Mouse (Mus musculus): ENCODE data around the gene Tex50. TPM values are rescaled to one million over a fixed set of nuclear protein-coding genes. Genes with fewer than 3 reads are reported as not detected.

Tex50 gene
- polyA plus RNA-seq, 1 experiment from 2014 or later, result 0.30 TPM

DNA sequence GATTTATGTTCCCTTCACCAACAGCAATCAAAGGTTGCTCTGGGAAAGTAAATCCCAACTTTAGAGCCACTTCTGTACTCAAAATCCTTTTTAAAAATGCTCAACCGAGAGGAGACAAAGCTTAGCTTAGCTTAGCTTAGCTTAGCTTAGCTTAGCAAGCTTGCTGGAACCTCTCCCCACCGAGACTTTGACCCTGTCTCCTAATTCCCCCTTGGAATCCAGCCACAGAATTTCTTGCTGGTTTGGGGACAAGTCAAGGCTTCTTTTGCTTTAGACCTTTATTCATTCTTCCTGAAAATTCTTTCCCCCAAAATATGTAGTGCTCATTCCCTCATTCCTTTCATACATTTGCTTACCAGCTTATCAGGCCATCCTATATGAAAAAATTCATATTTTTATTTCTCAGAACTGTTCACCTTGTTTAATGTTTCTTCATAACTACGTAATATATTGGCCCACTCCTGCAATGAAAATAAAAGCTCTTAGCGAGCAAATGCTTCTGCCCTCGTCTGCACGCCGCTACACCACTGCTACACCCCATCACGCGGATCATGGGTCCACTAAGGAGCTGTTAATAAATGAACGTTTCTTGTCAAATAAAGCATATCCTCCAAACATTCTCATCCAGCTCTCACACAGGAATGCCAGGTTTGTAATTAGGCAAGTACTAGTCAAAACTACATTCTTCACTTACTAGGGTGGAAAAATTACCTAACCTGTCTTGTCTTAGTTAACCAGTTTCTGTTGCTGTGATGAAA lies 36.3 kb downstream of the Tex50 start:
- Histone ChIP-seq H3K9ac (no peak overlapping the region), H3K36me3 (0 out of 2 replicates have a peak, but pooled peaks cover 4% of the 10 kb centered on the region), H3K4me3 (no peak overlapping the region), H3K4me1 (replicated peaks) (no peaks in the 10 kb centered on the region), H3K27me3 (no peaks in the 10 kb centered on the region), H3K9me3 (replicated peaks) (no peaks in the 10 kb centered on the region), H3K27ac (no peak overlapping the region), H3K4me2 (no peak overlapping the region)
- no peak for ATAC-seq (replicated peaks; ENCODE audit: insufficient number of reproducible peaks, insufficient read depth, low FRiP score, low read depth)
- 91% methylated on average over 10 of the region's 10 CpGs for WGBS

DNA sequence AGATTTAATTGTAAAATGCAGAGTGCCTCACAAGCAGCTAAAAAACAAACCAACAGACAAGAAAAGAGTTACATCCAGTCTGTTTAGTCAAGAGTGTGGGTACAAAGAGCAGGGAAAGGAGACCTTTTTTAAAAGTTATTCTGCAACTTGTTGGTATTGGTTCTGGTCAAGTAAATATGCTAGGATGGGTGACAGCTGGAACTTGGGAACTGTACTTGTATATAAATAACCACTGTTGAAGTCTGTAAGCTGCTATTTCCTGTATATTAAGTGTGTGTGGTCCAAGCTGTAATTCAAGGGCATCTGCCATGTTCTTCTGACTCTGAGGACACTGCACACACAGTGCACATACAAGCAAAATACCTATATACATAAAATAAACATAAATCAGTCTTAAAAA lies 44.5 kb downstream of the Tex50 start:
- Histone ChIP-seq H3K9ac (no peak overlapping the region), H3K4me1 (replicated peaks) (no peaks in the 10 kb centered on the region), H3K9me3 (replicated peaks) (no peaks in the 10 kb centered on the region), H3K4me3 (no peak overlapping the region), H3K36me3 (peaks cover under 1% of the 10 kb centered on the region; the same call in 1 of the 2 replicates), H3K4me2 (no peak overlapping the region), H3K27me3 (no peaks in the 10 kb centered on the region), H3K27ac (no peak overlapping the region)
- no peak for ATAC-seq (replicated peaks; ENCODE audit: insufficient number of reproducible peaks, insufficient read depth, low FRiP score, low read depth)

DNA sequence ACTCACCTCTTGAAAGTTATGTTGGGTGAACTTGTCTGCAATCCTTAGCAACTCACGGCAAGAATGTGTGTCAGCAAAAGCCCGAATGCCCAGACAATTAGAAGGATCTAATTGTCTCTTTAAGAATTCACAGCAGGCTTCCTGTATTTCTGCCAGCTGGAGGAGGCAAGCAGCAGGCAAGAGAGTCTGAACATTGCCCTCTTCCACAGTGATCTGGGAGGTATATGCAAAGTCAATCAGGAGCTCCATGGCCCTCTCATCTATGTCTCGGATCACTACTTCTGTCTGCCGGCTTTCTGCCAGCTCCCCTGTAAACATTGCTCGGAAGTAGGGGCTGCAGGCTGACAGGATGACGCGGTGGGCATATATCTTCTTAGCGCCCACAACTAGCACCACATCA lies 49.9 kb downstream of the Tex50 start:
- H3K4me3 ChIP-seq, result no peak overlapping the region
- whole genome bisulfite sequencing, result 86% methylated on average over 8 of the region's 8 CpGs
- no peak overlapping the region for H3K27ac ChIP-seq
- no peaks in the 10 kb centered on the region for H3K4me1 ChIP-seq (replicated peaks)
- H3K4me2 ChIP-seq, result no peak overlapping the region
- no peaks in the 10 kb centered on the region for H3K27me3 ChIP-seq
- H3K36me3 ChIP-seq, result peaks cover 21% of the 10 kb centered on the region
- no peaks in the 10 kb centered on the region for H3K9me3 ChIP-seq (replicated peaks)
- no peak for ATAC-seq (replicated peaks; ENCODE audit: insufficient number of reproducible peaks, insufficient read depth, low FRiP score, low read depth)
- H3K9ac ChIP-seq, result no peak overlapping the region

Other genes with a start within 250 kb of the Tex50 start
- gene Serpinc1, start 180.7 kb downstream of the Tex50 start, polyA plus RNA-seq (2015; fragmentation: Nextera tagmentation; extraction: Ambion mirVana), result 2.0 and 3.5 TPM in 2 replicates
- gene Zbtb37, start 124.5 kb downstream of the Tex50 start, polyA plus RNA-seq (2015; fragmentation: Nextera tagmentation; extraction: Ambion mirVana), result 6.4 and 7.4 TPM in 2 replicates
- gene Dars2, start 88.7 kb downstream of the Tex50 start, polyA plus RNA-seq (2015; fragmentation: Nextera tagmentation; extraction: Ambion mirVana), result 26.6 and 28.1 TPM in 2 replicates
- 18.4 and 20.5 TPM in 2 replicates for gene Cenpl, start 88.6 kb downstream of the Tex50 start, polyA plus RNA-seq (2015; fragmentation: Nextera tagmentation; extraction: Ambion mirVana)
- gene Klhl20, start 27.8 kb downstream of the Tex50 start, polyA plus RNA-seq (2015; fragmentation: Nextera tagmentation; extraction: Ambion mirVana), result 10.2 and 13.6 TPM in 2 replicates
- 3.6 and 4.3 TPM in 2 replicates for gene Ankrd45, start 16.6 kb downstream of the Tex50 start, polyA plus RNA-seq (2015; fragmentation: Nextera tagmentation; extraction: Ambion mirVana)
- gene Prdx6, start 91.9 kb upstream of the Tex50 start, polyA plus RNA-seq (2015; fragmentation: Nextera tagmentation; extraction: Ambion mirVana), result 302 and 315 TPM in 2 replicates
- 0.06 TPM in 1 of 2 replicates, not detected in the other for gene Tnfsf4, start 236.1 kb upstream of the Tex50 start, polyA plus RNA-seq (2015; fragmentation: Nextera tagmentation; extraction: Ambion mirVana)

Data from heart, embryonic 15.5 days (tissue).